Mouse (Mus musculus) liver, embryonic 11.5 days (tissue): ENCODE results near the gene Bnc2. TPM values are rescaled to one million over a fixed set of nuclear protein-coding genes. Genes with fewer than 3 reads are reported as not detected.

Experiments
- ATAC-seq: fragments of 200-750 bp; cut with Nextera tagmentation; replicated peaks from 2 replicates; pipeline ENCODE4 v1.8.0; 2017; ENCODE audit warnings: moderate number of reproducible peaks, mild to moderate bottlenecking, moderate TSS enrichment, moderate library complexity; ENCODE audit not compliant: low FRiP score
- DNase-seq: peaks from one replicate; pipeline ENCODE4 v3.0.0-alpha.2; 2017; ENCODE audit warnings: low spot score
- H3K27ac ChIP-seq: fragments of 300-500 bp; sonication (generic); 2 replicates; pipeline ENCODE4 v1.5.1; 2014; ENCODE audit warnings: mild to moderate bottlenecking, low read depth, low read length, control low read depth
- H3K27me3 ChIP-seq: fragments of 300-500 bp; sonication (generic); replicated peaks from 2 replicates; pipeline ENCODE4 v1.6.1; 2014; ENCODE audit warnings: low read length, mixed read lengths; ENCODE audit not compliant: control insufficient read depth, insufficient read depth
- H3K36me3 ChIP-seq: fragments of 300-500 bp; sonication (generic); 2 replicates; pipeline ENCODE4 v1.6.1; 2014; ENCODE audit warnings: mild to moderate bottlenecking, low read length, moderate library complexity, mixed read lengths; ENCODE audit not compliant: control insufficient read depth, insufficient read depth
- H3K4me1 ChIP-seq: fragments of 300-500 bp; sonication (generic); replicated peaks from 2 replicates; pipeline ENCODE4 v1.6.1; 2014; ENCODE audit warnings: low read length, mixed read lengths; ENCODE audit not compliant: control insufficient read depth, insufficient read depth
- H3K4me2 ChIP-seq: fragments of 300-500 bp; sonication (generic); 2 replicates; pipeline ENCODE4 v1.6.1; 2014; ENCODE audit warnings: mild to moderate bottlenecking, control low read depth, moderate library complexity
- H3K4me3 ChIP-seq: fragments of 300-500 bp; sonication (generic); 2 replicates; pipeline ENCODE4 v1.5.1; 2014; ENCODE audit warnings: low read depth, low read length, control low read depth
- H3K9ac ChIP-seq: fragments of 300-500 bp; sonication (generic); 2 replicates; pipeline ENCODE4 v1.6.1; 2014; ENCODE audit warnings: low read depth, low read length, control low read depth
- H3K9me3 ChIP-seq: fragments of 300-500 bp; sonication (generic); 2 replicates; pipeline ENCODE4 v1.6.1; 2016; ENCODE audit warnings: low read length, inconsistent platforms, mixed read lengths; ENCODE audit not compliant: control insufficient read depth
- WGBS: fragments of 180-500 bp; shearing (Covaris S2); extraction: QIAGEN DNeasy Blood & Tissue Kit; methylation state at CpG from one replicate; pipeline ENCODE4 v1.1.7; 2014; 5-methylcytosine and 5-hydroxymethylcytosine counted together
- polyA plus RNA-seq: library from polyadenylated mRNA; unstranded; fragments of >200 nt; fragmentation: Nextera tagmentation; extraction: Ambion mirVana; gene quantifications from 2 replicates; pipeline ENCODE4 v1.2.1, GENCODE M21; 2014

Gene Bnc2
- polyA plus RNA-seq, 1 experiment from 2014 or later: 7.0 TPM

DNA sequence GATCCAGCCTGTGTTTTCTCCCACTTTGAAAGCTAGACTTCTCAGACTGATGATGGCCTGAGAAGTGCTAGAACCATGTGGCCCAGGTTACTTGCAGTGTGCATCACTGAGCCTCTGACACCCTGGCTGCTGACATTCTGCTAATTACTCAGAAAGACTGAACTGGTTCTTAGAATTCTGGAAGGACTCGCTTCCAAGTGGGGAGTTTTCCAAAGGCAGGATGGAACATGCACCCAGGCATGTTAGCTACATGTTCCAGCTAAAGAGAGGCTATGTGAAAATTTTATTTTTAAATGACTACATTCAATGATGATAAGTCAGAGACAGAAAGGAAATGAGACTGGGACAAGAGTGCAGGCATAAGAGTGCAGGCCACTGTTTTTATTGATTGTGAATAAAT lies 289.9 kb downstream of the Bnc2 start:
- no peaks in the 10 kb centered on the region for H3K36me3 ChIP-seq
- H3K27ac ChIP-seq: no peak overlapping the region
- H3K4me2 ChIP-seq: no peak overlapping the region
- no peaks in the 10 kb centered on the region for H3K4me1 ChIP-seq
- 67% methylated on average over 1 of the region's 1 CpGs for WGBS
- ATAC-seq: no peak
- no peak overlapping the region for H3K4me3 ChIP-seq
- DNase-seq: no peak
- H3K27me3 ChIP-seq: no peaks in the 10 kb centered on the region
- no peak overlapping the region for H3K9ac ChIP-seq
- no peaks in the 10 kb centered on the region for H3K9me3 ChIP-seq

DNA sequence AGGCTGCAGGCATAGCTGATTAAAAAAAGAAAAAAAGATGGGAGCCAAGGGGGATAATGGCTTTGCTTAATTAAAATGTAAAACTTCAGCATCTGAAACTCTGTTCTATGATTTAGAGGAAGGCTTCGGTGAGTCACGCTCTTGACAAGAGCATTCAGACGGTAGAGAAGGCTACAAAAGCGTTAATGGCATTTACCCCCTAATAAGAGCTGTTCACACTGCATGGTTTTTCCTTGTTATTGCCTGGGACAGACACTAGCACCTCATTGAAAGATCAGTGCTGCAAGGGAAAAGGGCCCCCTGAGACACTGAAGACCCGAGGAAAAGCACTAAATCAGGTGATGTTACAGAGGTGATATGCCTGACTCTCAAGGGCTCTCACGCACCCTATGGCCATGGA lies 295.8 kb downstream of the Bnc2 start:
- Histone ChIP-seq H3K27me3 (no peaks in the 10 kb centered on the region), H3K4me3 (no peak overlapping the region), H3K9me3 (no peaks in the 10 kb centered on the region), H3K27ac (no peak overlapping the region), H3K9ac (no peak overlapping the region), H3K36me3 (no peaks in the 10 kb centered on the region), H3K4me1 (no peaks in the 10 kb centered on the region), H3K4me2 (no peak overlapping the region)
- 59% methylated on average over 6 of the region's 6 CpGs for WGBS
- ATAC-seq: no peak
- no peak for DNase-seq

DNA sequence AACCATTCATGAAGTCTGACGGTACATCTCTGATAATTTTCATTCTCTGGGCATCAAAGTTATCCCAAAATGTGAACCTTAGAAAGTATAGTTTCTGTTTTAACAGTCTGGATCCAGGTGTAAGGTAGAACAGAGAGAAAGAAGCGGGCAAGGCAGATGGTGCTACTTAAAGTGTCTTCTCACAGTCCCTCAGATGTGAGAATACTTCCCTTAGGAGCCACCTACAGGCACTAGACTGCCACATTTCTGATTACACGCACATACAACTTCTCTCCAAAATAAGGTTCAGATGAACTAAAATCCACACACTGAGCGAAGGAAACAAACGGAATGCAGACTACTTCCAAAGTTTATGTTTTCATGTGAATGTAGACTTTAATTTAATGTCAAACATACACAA lies 297.6 kb downstream of the Bnc2 start:
- no peak overlapping the region for H3K4me2 ChIP-seq
- DNase-seq: no peak
- H3K27ac ChIP-seq: no peak overlapping the region
- no peak overlapping the region for H3K4me3 ChIP-seq
- no peak for ATAC-seq
- no peaks in the 10 kb centered on the region for H3K27me3 ChIP-seq
- 86% methylated on average over 5 of the region's 5 CpGs for WGBS
- H3K4me1 ChIP-seq: no peaks in the 10 kb centered on the region
- no peaks in the 10 kb centered on the region for H3K9me3 ChIP-seq
- no peak overlapping the region for H3K9ac ChIP-seq
- H3K36me3 ChIP-seq: no peaks in the 10 kb centered on the region

DNA sequence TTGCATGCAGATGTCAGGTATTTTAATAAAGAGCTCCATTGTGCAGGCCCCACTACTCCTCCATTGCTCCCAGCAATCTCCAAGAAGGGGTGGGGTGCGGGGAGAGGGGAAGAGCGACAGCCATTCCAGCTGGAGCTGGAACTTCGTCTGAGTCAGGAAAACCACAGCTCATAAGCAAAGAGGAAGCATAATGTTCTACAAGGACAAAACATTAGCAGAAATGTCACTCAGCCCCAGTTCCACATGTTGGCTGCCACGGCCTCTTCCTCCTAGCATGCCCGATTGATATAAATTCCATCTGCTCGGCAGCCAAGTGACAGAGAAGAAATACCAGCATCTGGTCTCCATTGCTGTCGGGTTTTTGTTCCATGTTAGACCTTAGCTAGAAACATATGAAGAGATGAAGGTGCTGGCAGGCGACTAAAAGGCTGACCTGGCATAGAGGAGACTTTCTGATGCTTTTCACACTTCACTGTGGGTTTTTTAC lies 312.7 kb downstream of the Bnc2 start:
- Histone ChIP-seq H3K4me1 (no peaks in the 10 kb centered on the region), H3K36me3 (no peaks in the 10 kb centered on the region), H3K4me3 (no peak overlapping the region), H3K4me2 (no peak overlapping the region), H3K27ac (no peak overlapping the region), H3K9me3 (no peaks in the 10 kb centered on the region), H3K27me3 (no peaks in the 10 kb centered on the region), H3K9ac (no peak overlapping the region)
- ATAC-seq: no peak
- DNase-seq: no peak
- 37% methylated on average over 8 of the region's 8 CpGs for WGBS

DNA sequence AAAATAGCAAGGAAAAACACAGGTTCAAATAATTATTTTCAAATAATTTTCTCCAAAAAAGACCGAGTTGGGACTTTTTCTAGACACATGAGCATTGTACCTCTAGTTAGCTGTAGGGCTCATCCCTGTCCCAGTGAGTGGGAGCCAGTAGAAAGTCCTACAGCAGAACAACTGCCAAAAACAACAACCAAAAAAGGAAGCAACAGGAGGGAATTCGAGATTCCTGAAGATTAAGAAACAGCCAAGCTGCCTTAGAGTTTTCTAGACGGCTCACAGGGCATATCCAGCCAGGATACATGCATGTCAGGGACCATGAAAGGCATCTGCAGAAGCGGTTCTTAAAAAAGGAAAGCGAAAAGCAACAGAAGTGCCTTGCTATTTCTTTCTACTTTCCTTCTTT lies 313.9 kb downstream of the Bnc2 start:
- H3K36me3 ChIP-seq: no peaks in the 10 kb centered on the region
- no peaks in the 10 kb centered on the region for H3K4me1 ChIP-seq
- no peak for ATAC-seq
- no peaks in the 10 kb centered on the region for H3K9me3 ChIP-seq
- H3K27ac ChIP-seq: no peak overlapping the region
- no peaks in the 10 kb centered on the region for H3K27me3 ChIP-seq
- DNase-seq: no peak
- H3K4me3 ChIP-seq: no peak overlapping the region
- 68% methylated on average over 5 of the region's 5 CpGs for WGBS
- H3K9ac ChIP-seq: no peak overlapping the region
- H3K4me2 ChIP-seq: no peak overlapping the region

DNA sequence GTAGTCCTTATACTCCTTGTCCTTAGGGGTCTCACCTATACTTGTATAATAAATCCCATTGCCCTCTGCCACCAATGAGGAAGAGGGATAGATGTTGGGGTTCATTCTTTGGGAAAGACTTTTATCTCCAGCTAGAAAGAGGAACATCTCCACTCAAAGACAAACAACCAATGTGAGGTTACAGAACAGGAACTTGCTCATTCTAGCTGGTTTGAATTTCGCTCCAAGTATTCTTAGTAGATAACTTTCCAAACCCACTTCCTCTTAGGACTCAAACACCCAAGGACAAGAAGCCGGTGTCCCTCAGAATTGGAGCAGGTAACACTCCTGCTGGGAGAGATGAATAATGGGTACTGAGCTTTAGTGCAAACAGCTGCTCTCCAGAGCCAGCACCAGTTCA lies 315.1 kb downstream of the Bnc2 start:
- no peak for DNase-seq
- no peaks in the 10 kb centered on the region for H3K36me3 ChIP-seq
- H3K9ac ChIP-seq: no peak overlapping the region
- H3K4me2 ChIP-seq: no peak overlapping the region
- no peaks in the 10 kb centered on the region for H3K27me3 ChIP-seq
- 46% methylated on average over 2 of the region's 2 CpGs for WGBS
- H3K27ac ChIP-seq: no peak overlapping the region
- no peak overlapping the region for H3K4me3 ChIP-seq
- no peaks in the 10 kb centered on the region for H3K9me3 ChIP-seq
- H3K4me1 ChIP-seq: no peaks in the 10 kb centered on the region
- no peak for ATAC-seq

DNA sequence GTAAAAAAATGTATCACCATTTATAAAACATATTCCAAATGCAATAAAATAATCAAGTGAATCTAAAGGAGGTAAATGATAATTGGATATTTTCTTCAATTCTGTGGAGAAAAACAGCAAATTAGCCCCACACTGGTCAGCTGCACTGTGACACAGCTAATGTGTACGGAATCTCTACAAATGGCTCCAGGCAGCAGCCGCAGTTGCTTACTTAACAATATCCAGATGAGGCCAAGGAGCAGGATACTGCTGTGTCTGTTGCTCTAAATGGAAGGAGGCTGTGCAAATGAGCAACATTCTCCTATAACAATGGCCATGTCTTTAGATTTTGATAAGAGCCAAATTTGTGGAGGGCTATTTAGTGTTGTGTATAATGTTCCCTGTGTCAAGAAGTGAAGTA lies 316.9 kb downstream of the Bnc2 start:
- H3K4me2 ChIP-seq: no peak overlapping the region
- 51% methylated on average over 2 of the region's 2 CpGs for WGBS
- ATAC-seq (no peak), DNase-seq (no peak)
- H3K4me1 ChIP-seq: no peaks in the 10 kb centered on the region
- no peak overlapping the region for H3K4me3 ChIP-seq
- H3K9ac ChIP-seq: no peak overlapping the region
- H3K36me3 ChIP-seq: no peaks in the 10 kb centered on the region
- no peak overlapping the region for H3K27ac ChIP-seq
- no peaks in the 10 kb centered on the region for H3K27me3 ChIP-seq
- no peaks in the 10 kb centered on the region for H3K9me3 ChIP-seq

DNA sequence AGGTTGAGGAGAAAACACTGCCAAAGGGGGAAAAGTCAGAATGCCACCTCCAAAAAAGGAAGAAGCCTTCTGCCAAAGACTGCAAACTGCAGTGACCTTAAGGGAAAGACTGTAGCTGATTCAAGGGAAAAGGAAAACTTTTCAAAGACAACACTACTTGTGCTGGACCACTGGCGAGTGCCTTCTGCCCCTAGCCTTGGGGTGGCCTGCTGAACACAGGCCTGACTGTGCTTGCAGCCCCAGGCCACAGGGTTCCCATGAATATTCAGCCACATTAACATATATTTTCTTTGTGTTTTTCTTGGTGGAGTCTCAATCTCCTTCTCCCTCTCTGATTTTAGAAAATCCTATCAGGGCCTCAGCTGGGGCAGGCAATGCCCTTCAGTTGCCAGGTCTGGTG lies 317.7 kb downstream of the Bnc2 start:
- no peak overlapping the region for H3K27ac ChIP-seq
- H3K4me1 ChIP-seq: no peaks in the 10 kb centered on the region
- no peak overlapping the region for H3K4me2 ChIP-seq
- no peak overlapping the region for H3K4me3 ChIP-seq
- DNase-seq (no peak), ATAC-seq (no peak)
- no peaks in the 10 kb centered on the region for H3K36me3 ChIP-seq
- 60% methylated on average over 1 of the region's 1 CpGs for WGBS
- H3K9me3 ChIP-seq: no peaks in the 10 kb centered on the region
- no peaks in the 10 kb centered on the region for H3K27me3 ChIP-seq
- H3K9ac ChIP-seq: no peak overlapping the region

DNA sequence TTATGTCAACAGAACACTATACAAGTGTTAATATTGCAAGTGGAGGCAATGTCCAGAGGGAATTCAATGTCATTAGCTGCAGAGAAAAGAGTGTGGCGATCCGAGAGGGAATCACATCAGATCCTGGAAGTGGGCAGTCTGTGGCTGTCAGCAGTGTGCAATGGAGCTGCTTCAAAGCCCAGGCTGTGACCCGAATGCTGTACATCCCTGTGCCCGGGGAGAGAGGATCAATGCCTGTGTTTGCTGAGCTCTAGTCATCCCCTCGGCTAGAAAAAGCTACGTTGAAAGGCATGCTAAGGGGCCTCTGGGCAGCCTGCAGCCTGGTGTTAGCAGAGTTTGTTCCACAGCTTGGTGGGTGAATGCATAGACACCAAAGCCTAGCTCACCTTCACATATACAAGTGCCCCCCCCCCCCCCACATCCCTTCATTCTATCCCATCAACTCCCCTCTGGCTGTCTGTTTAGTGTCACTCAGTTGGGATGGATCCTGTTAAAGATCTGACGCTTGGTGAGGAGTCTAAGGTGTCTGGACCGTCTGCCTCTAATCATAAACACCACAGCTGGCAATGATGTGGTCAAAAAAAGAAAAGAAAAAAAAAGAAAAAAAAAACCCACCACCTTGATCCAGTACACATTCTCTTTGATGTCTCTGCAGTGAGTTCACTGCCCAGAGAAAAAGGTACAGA lies 318.5 kb downstream of the Bnc2 start:
- WGBS: 42% methylated on average over 8 of the region's 8 CpGs
- ATAC-seq (peak; percentile 29; the same call in 1 of the 2 replicates), DNase-seq (no peak)
- no peak overlapping the region for H3K4me2 ChIP-seq
- no peak overlapping the region for H3K27ac ChIP-seq
- no peaks in the 10 kb centered on the region for H3K36me3 ChIP-seq
- no peak overlapping the region for H3K4me3 ChIP-seq
- no peaks in the 10 kb centered on the region for H3K4me1 ChIP-seq
- no peaks in the 10 kb centered on the region for H3K27me3 ChIP-seq
- H3K9ac ChIP-seq: no peak overlapping the region
- H3K9me3 ChIP-seq: no peaks in the 10 kb centered on the region
